Comparison of ENCODE assay signal across 10 mouse cellular contexts in genomic region chr17:81402636-81403035, GRCm38 (mm10). TPM values are rescaled to one million over a fixed set of nuclear protein-coding genes. Genes with fewer than 3 reads are reported as not detected.
DNase-seq lines count a peak whose midpoint lies in the region; ATAC-seq and TF ChIP-seq lines count a peak whose summit lies in the region.
"Had no signal": no experiment of that assay in that cellular context is flagged by ENCODE, and none has a peak within 500 bp of the region (broad histone marks: within the 10 kb centered on the region; RNA-seq: fewer than 3 reads in every experiment).

No protein-coding gene starts in this region.

- no peak for TF ChIP-seq POLR2A in limb, embryonic 14.5 days (IDR thresholded peaks at IDR 0.05; ENCODE audit: borderline replicate concordance, extremely low read depth, insufficient read depth, insufficient read length)

- H3K36me3 ChIP-seq in limb, embryonic 14.5 days (ENCODE audit: control insufficient read depth, insufficient read depth, low read length) = peaks cover 2% of the 10 kb centered on the region; the same call in 1 of the 2 replicates
- peaks cover 4% of the 10 kb centered on the region; the same call in 1 of the 2 replicates for H3K36me3 ChIP-seq in limb, embryonic 10.5 days
- H3K36me3 ChIP-seq in lung, embryonic 15.5 days = no peaks in the 10 kb centered on the region
- peaks cover 3% of the 10 kb centered on the region; the same call in 1 of the 2 replicates for H3K36me3 ChIP-seq in hindbrain, postnatal 0 days (ENCODE audit: insufficient read depth, low read length)
- H3K36me3 ChIP-seq: midbrain, embryonic 12.5 days had no signal

- 76% methylated on average over 2 of the region's 2 CpGs for WGBS in limb, embryonic 14.5 days
- 84% methylated on average over 2 of the region's 2 CpGs for WGBS in limb, embryonic 10.5 days
- 35% methylated on average over 2 of the region's 2 CpGs for WGBS in lung, embryonic 15.5 days
- WGBS in hindbrain, postnatal 0 days = 57% methylated on average over 2 of the region's 2 CpGs

- TF ChIP-seq CTCF in hindbrain, postnatal 0 days (IDR thresholded peaks at IDR 0.05; ENCODE audit: low read depth) = no peak

- no peaks in the 10 kb centered on the region for H3K9me3 ChIP-seq in limb, embryonic 14.5 days (ENCODE audit: control insufficient read depth, low read length)
- no peaks in the 10 kb centered on the region for H3K9me3 ChIP-seq in limb, embryonic 10.5 days (replicated peaks)
- no peaks in the 10 kb centered on the region for H3K9me3 ChIP-seq in lung, embryonic 15.5 days
- H3K9me3 ChIP-seq in hindbrain, postnatal 0 days (ENCODE audit: low read length) = no peaks in the 10 kb centered on the region
- H3K9me3 ChIP-seq: midbrain, embryonic 12.5 days had no signal

- H3K9ac ChIP-seq in limb, embryonic 14.5 days (ENCODE audit: low read depth, low read length, severe bottlenecking) = no peak overlapping the region
- H3K9ac ChIP-seq in lung, embryonic 15.5 days = no peak overlapping the region
- no peak overlapping the region for H3K9ac ChIP-seq in hindbrain, postnatal 0 days (replicated peaks; ENCODE audit: low read length)
- H3K9ac ChIP-seq: midbrain, embryonic 12.5 days had no signal

- H3K27ac ChIP-seq in limb, embryonic 14.5 days (replicated peaks; ENCODE audit: low read depth, low read length) = no peak overlapping the region
- H3K27ac ChIP-seq in limb, embryonic 10.5 days = no peak overlapping the region
- H3K27ac ChIP-seq in lung, embryonic 15.5 days = no peak overlapping the region
- no peak overlapping the region for H3K27ac ChIP-seq in hindbrain, postnatal 0 days
- H3K27ac ChIP-seq: midbrain, embryonic 12.5 days had no signal

- H3K4me1 ChIP-seq in limb, embryonic 14.5 days (ENCODE audit: control insufficient read depth, insufficient read depth, low read length) = no peaks in the 10 kb centered on the region
- H3K4me1 ChIP-seq in limb, embryonic 10.5 days = no peaks in the 10 kb centered on the region
- H3K4me1 ChIP-seq in lung, embryonic 15.5 days = no peaks in the 10 kb centered on the region
- H3K4me1 ChIP-seq in hindbrain, postnatal 0 days (ENCODE audit: insufficient read depth, low read length) = 0 out of 2 replicates have a peak, but pooled peaks cover 5% of the 10 kb centered on the region

- peak; percentile 37 for DNase-seq in limb, embryonic 14.5 days (ENCODE audit: low spot score)
- no peak for DNase-seq in limb, embryonic 10.5 days (ENCODE audit: low spot score)
- peak; percentile 87 for DNase-seq in brain, adult 2 months (ENCODE audit: low read depth, low spot score)
- peak; percentile 81 for DNase-seq in heart, adult 8-10 months (ENCODE audit: low spot score)
- DNase-seq in T-cell, adult 2 months (ENCODE audit: low spot score) = no peak
- DNase-seq in thymus, postnatal 10 days (ENCODE audit: low spot score in 2 of 2) = no peak
- DNase-seq in hindbrain, postnatal 0 days (ENCODE audit: low spot score) = no peak

- no peak for ATAC-seq in limb, embryonic 14.5 days (ENCODE audit: low FRiP score, low read depth)
- peak; percentile 70; the same call in 1 of the 2 replicates for ATAC-seq in lung, embryonic 15.5 days (ENCODE audit: borderline replicate concordance, extremely low read depth, low FRiP score, low TSS enrichment)
- no peak for ATAC-seq in hindbrain, postnatal 0 days

- no peaks in the 10 kb centered on the region for H3K27me3 ChIP-seq in limb, embryonic 14.5 days (ENCODE audit: control insufficient read depth, insufficient read depth, low read length)
- no peaks in the 10 kb centered on the region for H3K27me3 ChIP-seq in limb, embryonic 10.5 days (ENCODE audit: low read depth, poor library complexity, severe bottlenecking)
- no peaks in the 10 kb centered on the region for H3K27me3 ChIP-seq in lung, embryonic 15.5 days
- H3K27me3 ChIP-seq in hindbrain, postnatal 0 days (ENCODE audit: insufficient read depth, low read length) = no peaks in the 10 kb centered on the region
- H3K27me3 ChIP-seq: midbrain, embryonic 12.5 days had no signal

- no peak overlapping the region for H3K4me2 ChIP-seq in limb, embryonic 14.5 days (replicated peaks; ENCODE audit: low read depth, low read length, severe bottlenecking)
- no peak overlapping the region for H3K4me2 ChIP-seq in lung, embryonic 15.5 days
- H3K4me2 ChIP-seq in hindbrain, postnatal 0 days (ENCODE audit: low read depth, low read length) = no peak overlapping the region
- H3K4me2 ChIP-seq: midbrain, embryonic 12.5 days had no signal

- no peak overlapping the region for H3K4me3 ChIP-seq in limb, embryonic 14.5 days (replicated peaks; ENCODE audit: low read length)
- H3K4me3 ChIP-seq in limb, embryonic 10.5 days = no peak overlapping the region
- H3K4me3 ChIP-seq in lung, embryonic 15.5 days = no peak overlapping the region
- no peak overlapping the region for H3K4me3 ChIP-seq in hindbrain, postnatal 0 days (ENCODE audit: low read length)
- H3K4me3 ChIP-seq: midbrain, embryonic 12.5 days had no signal

RNA-seq across cellular contexts. Expression of gene Gm11096, which starts 38.9 kb away (rescaled TPM):
- not detected in 2 replicates for polyA plus RNA-seq in limb, embryonic 14.5 days (2012; rRNA removed)
- polyA plus RNA-seq in limb, embryonic 14.5 days (2014; fragmentation: Nextera tagmentation; extraction: Ambion mirVana) = not detected in 2 replicates
- not detected in 2 replicates for polyA plus RNA-seq in limb, embryonic 10.5 days (2016; fragmentation: Nextera tagmentation; extraction: Ambion mirVana)
- total RNA-seq in heart, adult 8-10 months (2022) = not detected
- not detected in 2 replicates for polyA plus RNA-seq in lung, embryonic 15.5 days (2015; fragmentation: Nextera tagmentation; extraction: Ambion mirVana)
- not detected in 2 replicates for total RNA-seq in hindbrain, postnatal 0 days (2014; rRNA removed)
- not detected in 2 replicates for polyA plus RNA-seq in hindbrain, postnatal 0 days (2015; fragmentation: Nextera tagmentation; extraction: Ambion mirVana)
- total RNA-seq: hematopoietic stem cell, adult 5-6 weeks had no signal
- polyA plus RNA-seq: midbrain, embryonic 12.5 days had no signal

Comparison
In these comparisons a context has a peak if more than half of its experiments do, and no peak if none do; other contexts are left out.
1. DNase-seq: peak in limb, embryonic 14.5 days (single experiment), brain, adult 2 months (single experiment) and heart, adult 8-10 months (single experiment); none in limb, embryonic 10.5 days (single experiment), T-cell, adult 2 months (single experiment), thymus, postnatal 10 days (0 of 2) and hindbrain, postnatal 0 days (single experiment).